Mouse (Mus musculus): ENCODE measurements around the gene Tas2r138. TPM values are rescaled to one million over a fixed set of nuclear protein-coding genes. Genes with fewer than 3 reads are reported as not detected.

The Tas2r138 gene
- total and polyA plus RNA-seq, 3 experiments = not detected

GRCm38 (mm10) chr6:40584336-40584735 lies 28.8 kb downstream of the Tas2r138 start:
- Histone ChIP-seq H3K9me3 (replicated peaks; ENCODE audit: insufficient read depth, low read length) (no peaks in the 10 kb centered on the region), H3K36me3 (ENCODE audit: control insufficient read depth in 1 of 2, insufficient read depth in 2 of 2, low read length in 2 of 2) (no peaks in the 10 kb centered on the region), H3K27ac (ENCODE audit: control insufficient read depth, low read depth, low read length) (no peak overlapping the region), H3K4me3 (ENCODE audit: control insufficient read depth in 1 of 2, insufficient read depth in 1 of 2, low read depth in 2 of 2, low read length in 2 of 2) (no peak overlapping the region), H3K4me1 (ENCODE audit: control insufficient read depth in 1 of 2, insufficient read depth in 2 of 2, low read length in 2 of 2) (no peaks in the 10 kb centered on the region), H3K27me3 (ENCODE audit: control insufficient read depth in 1 of 2, insufficient read depth in 2 of 2, low read length in 2 of 2) (no peaks in the 10 kb centered on the region), H3K79me2 (ENCODE audit: control insufficient read depth, insufficient read depth, low read length, poor library complexity) (no peaks in the 10 kb centered on the region), H3K9ac (ENCODE audit: control insufficient read depth, low read depth, low read length, poor library complexity, severe bottlenecking) (no peak overlapping the region)
- TF ChIP-seq POLR2AphosphoS5 (IDR thresholded peaks at IDR 0.05; ENCODE audit: borderline replicate concordance, low read depth, low read length) (no peak), MYC (IDR thresholded peaks at IDR 0.05; ENCODE audit: low read depth, low read length) (no peak), CHD1 (IDR thresholded peaks at IDR 0.05; ENCODE audit: low read depth, low read length) (no peak), TCF12 (IDR thresholded peaks at IDR 0.05; ENCODE audit: low read depth, low read length) (no peak), ZC3H11A (IDR thresholded peaks at IDR 0.05; ENCODE audit: low read depth, low read length) (no peak), CHD2 (IDR thresholded peaks at IDR 0.05; ENCODE audit: low read length) (no peak), GATA1 (IDR thresholded peaks at IDR 0.05; ENCODE audit: low read depth, low read length) (no peak), SIN3A (IDR thresholded peaks at IDR 0.05; ENCODE audit: low read length) (no peak), JUND (IDR thresholded peaks at IDR 0.05; ENCODE audit: low read depth, low read length) (no peak), MAFK (IDR thresholded peaks at IDR 0.05; ENCODE audit: borderline replicate concordance, low read depth, low read length) (no peak), TAL1 (IDR thresholded peaks at IDR 0.05; ENCODE audit: low read length) (no peak), BHLHE40 (IDR thresholded peaks at IDR 0.05; ENCODE audit: borderline replicate concordance, low read depth, low read length) (no peak), NELFE (IDR thresholded peaks at IDR 0.05; ENCODE audit: low read depth, low read length) (no peak), RAD21 (IDR thresholded peaks at IDR 0.05; ENCODE audit: low read depth, low read length) (no peak), POLR2AphosphoS2 (IDR thresholded peaks at IDR 0.05; ENCODE audit: low read length) (no peak), ELF1 (IDR thresholded peaks at IDR 0.05; ENCODE audit: low read depth, low read length) (no peak)
- no peak for DNase-seq (ENCODE audit: low read depth, low spot score)

GRCm38 (mm10) chr6:40576305-40576704 lies 36.8 kb downstream of the Tas2r138 start:
- no peak overlapping the region for H3K27ac ChIP-seq (ENCODE audit: control insufficient read depth, low read depth, low read length)
- no peaks in the 10 kb centered on the region for H3K4me1 ChIP-seq (ENCODE audit: control insufficient read depth in 1 of 2, insufficient read depth in 2 of 2, low read length in 2 of 2)
- no peaks in the 10 kb centered on the region for H3K36me3 ChIP-seq (ENCODE audit: control insufficient read depth in 1 of 2, insufficient read depth in 2 of 2, low read length in 2 of 2)
- H3K9ac ChIP-seq (ENCODE audit: control insufficient read depth, low read depth, low read length, poor library complexity, severe bottlenecking) = no peak overlapping the region
- no peaks in the 10 kb centered on the region for H3K79me2 ChIP-seq (ENCODE audit: control insufficient read depth, insufficient read depth, low read length, poor library complexity)
- TF ChIP-seq SMC3 (IDR thresholded peaks at IDR 0.05; ENCODE audit: low read depth, low read length) = no peak
- TF ChIP-seq SIN3A (IDR thresholded peaks at IDR 0.05; ENCODE audit: low read length) = no peak
- no peak for TF ChIP-seq CHD1 (IDR thresholded peaks at IDR 0.05; ENCODE audit: low read depth, low read length)
- no peak for TF ChIP-seq MEF2A (IDR thresholded peaks at IDR 0.05; ENCODE audit: extremely low read depth, insufficient replicate concordance, low read depth, low read length, poor library complexity, severe bottlenecking)
- no peak for TF ChIP-seq MAFK (IDR thresholded peaks at IDR 0.05; ENCODE audit: borderline replicate concordance, low read depth, low read length)
- TF ChIP-seq KAT2A (conservative IDR thresholded peaks at IDR 0.05; ENCODE audit: low read depth, low read length) = no peak
- TF ChIP-seq USF1 (IDR thresholded peaks at IDR 0.05; ENCODE audit: low read depth, low read length) = no peak
- no peak for TF ChIP-seq RCOR1 (IDR thresholded peaks at IDR 0.05; ENCODE audit: low read depth, low read length)
- H3K27me3 ChIP-seq (ENCODE audit: control insufficient read depth in 1 of 2, insufficient read depth in 2 of 2, low read length in 2 of 2) = no peaks in the 10 kb centered on the region
- no peak for DNase-seq (ENCODE audit: low read depth, low spot score)
- no peaks in the 10 kb centered on the region for H3K9me3 ChIP-seq (replicated peaks; ENCODE audit: insufficient read depth, low read length)
- H3K4me3 ChIP-seq (ENCODE audit: control insufficient read depth in 1 of 2, insufficient read depth in 1 of 2, low read depth in 2 of 2, low read length in 2 of 2) = no peak overlapping the region

Data from MEL (cell line).